Mouse (Mus musculus): ENCODE results near the gene Catsperz. TPM values are rescaled to one million over a fixed set of nuclear protein-coding genes. Genes with fewer than 3 reads are reported as not detected.
A peak's percentile ranks its signal among the peaks of the same experiment; 100 is the strongest.

Gene Catsperz
- polyA plus RNA-seq, 1 experiment, result 0.28 TPM

GRCm38 (mm10) chr19:6949532-6949931, 24.4 kb upstream of the Catsperz start:
- no peak overlapping the region for H3K4me2 ChIP-seq (ENCODE audit: low read depth)
- peak overlapping the region; percentile 86 for H3K4me3 ChIP-seq
- H3K36me3 ChIP-seq (ENCODE audit: control insufficient read depth, insufficient read depth), result no peaks in the 10 kb centered on the region
- TF ChIP-seq POLR2AphosphoS2 (IDR thresholded peaks at IDR 0.05; ENCODE audit: insufficient read length, low read depth), result peak; percentile 23
- TF ChIP-seq MYOD1 (IDR thresholded peaks at IDR 0.05; ENCODE audit: control insufficient read depth in 1 of 3, insufficient read length in 2 of 3, low read depth in 2 of 3), result no peak
- no peak for TF ChIP-seq CEBPB (IDR thresholded peaks at IDR 0.05; ENCODE audit: insufficient read depth, poor library complexity, severe bottlenecking)
- no peaks in the 10 kb centered on the region for H3K27me3 ChIP-seq (ENCODE audit: control insufficient read depth, insufficient read depth, insufficient read length)
- H3K79me2 ChIP-seq (ENCODE audit: control insufficient read depth, insufficient read depth), result no peaks in the 10 kb centered on the region
- H3ac ChIP-seq (ENCODE audit: control insufficient read depth, insufficient read length), result no peak overlapping the region

GRCm38 (mm10) chr19:6948186-6948585, 23.0 kb upstream of the Catsperz start:
- Histone ChIP-seq H3K79me2 (ENCODE audit: control insufficient read depth, insufficient read depth) (peaks cover 7% of the 10 kb centered on the region), H3ac (ENCODE audit: control insufficient read depth, insufficient read length) (no peak overlapping the region), H3K36me3 (ENCODE audit: control insufficient read depth, insufficient read depth) (no peaks in the 10 kb centered on the region), H3K4me2 (ENCODE audit: low read depth) (no peak overlapping the region), H3K27me3 (ENCODE audit: control insufficient read depth, insufficient read depth, insufficient read length) (no peaks in the 10 kb centered on the region), H3K4me3 (no peak overlapping the region)
- TF ChIP-seq POLR2AphosphoS2 (IDR thresholded peaks at IDR 0.05; ENCODE audit: insufficient read length, low read depth), result no peak
- no peak for TF ChIP-seq MYOD1 (IDR thresholded peaks at IDR 0.05; ENCODE audit: control insufficient read depth in 1 of 3, insufficient read length in 2 of 3, low read depth in 2 of 3)
- no peak for TF ChIP-seq SRF (IDR thresholded peaks at IDR 0.05; ENCODE audit: control insufficient read depth, insufficient read length, low read depth)
- no peak for TF ChIP-seq MAX (IDR thresholded peaks at IDR 0.05; ENCODE audit: low read depth)
- TF ChIP-seq POLR2A (IDR thresholded peaks at IDR 0.05; ENCODE audit: insufficient read length, low read depth), result no peak
- no peak for TF ChIP-seq E2F4 (IDR thresholded peaks at IDR 0.05; ENCODE audit: insufficient read depth)
- TF ChIP-seq USF1 (IDR thresholded peaks at IDR 0.05; ENCODE audit: low read depth), result no peak
- no peak for TF ChIP-seq TCF3 (IDR thresholded peaks at IDR 0.05; ENCODE audit: insufficient read length, low read depth)
- no peak for TF ChIP-seq TCF12 (IDR thresholded peaks at IDR 0.05; ENCODE audit: insufficient read depth, poor library complexity, severe bottlenecking)
- no peak for TF ChIP-seq MYOG (IDR thresholded peaks at IDR 0.05; ENCODE audit: control insufficient read depth in 1 of 3, insufficient read depth in 1 of 3, insufficient read length in 2 of 3, low read depth in 2 of 3)
- TF ChIP-seq CEBPB (IDR thresholded peaks at IDR 0.05; ENCODE audit: insufficient read depth, poor library complexity, severe bottlenecking), result no peak
- no peak for TF ChIP-seq REST (IDR thresholded peaks at IDR 0.05; ENCODE audit: insufficient read depth, insufficient read length)

GRCm38 (mm10) chr19:6947742-6948141, 22.6 kb upstream of the Catsperz start:
- no peak for TF ChIP-seq USF1 (IDR thresholded peaks at IDR 0.05; ENCODE audit: low read depth)
- no peak for TF ChIP-seq TCF12 (IDR thresholded peaks at IDR 0.05; ENCODE audit: insufficient read depth, poor library complexity, severe bottlenecking)
- Histone ChIP-seq H3K36me3 (ENCODE audit: control insufficient read depth, insufficient read depth) (no peaks in the 10 kb centered on the region), H3K4me2 (ENCODE audit: low read depth) (no peak overlapping the region), H3ac (ENCODE audit: control insufficient read depth, insufficient read length) (no peak overlapping the region), H3K79me2 (ENCODE audit: control insufficient read depth, insufficient read depth) (peaks cover 10% of the 10 kb centered on the region), H3K4me3 (no peak overlapping the region), H3K27me3 (ENCODE audit: control insufficient read depth, insufficient read depth, insufficient read length) (no peaks in the 10 kb centered on the region)

GRCm38 (mm10) chr19:6943709-6944108, 18.5 kb upstream of the Catsperz start:
- peaks cover 14% of the 10 kb centered on the region for H3K79me2 ChIP-seq (ENCODE audit: control insufficient read depth, insufficient read depth)
- no peak overlapping the region for H3K4me2 ChIP-seq (ENCODE audit: low read depth)
- no peak for TF ChIP-seq E2F4 (IDR thresholded peaks at IDR 0.05; ENCODE audit: insufficient read depth)
- TF ChIP-seq POLR2AphosphoS2 (IDR thresholded peaks at IDR 0.05; ENCODE audit: insufficient read length, low read depth), result no peak
- no peak for TF ChIP-seq MYOD1 (IDR thresholded peaks at IDR 0.05; ENCODE audit: control insufficient read depth in 1 of 3, insufficient read length in 2 of 3, low read depth in 2 of 3)
- TF ChIP-seq POLR2A (IDR thresholded peaks at IDR 0.05; ENCODE audit: insufficient read length, low read depth), result no peak
- TF ChIP-seq CEBPB (IDR thresholded peaks at IDR 0.05; ENCODE audit: insufficient read depth, poor library complexity, severe bottlenecking), result no peak
- TF ChIP-seq SRF (IDR thresholded peaks at IDR 0.05; ENCODE audit: control insufficient read depth, insufficient read length, low read depth), result no peak
- TF ChIP-seq USF1 (IDR thresholded peaks at IDR 0.05; ENCODE audit: low read depth), result no peak
- no peak for TF ChIP-seq MAX (IDR thresholded peaks at IDR 0.05; ENCODE audit: low read depth)
- no peak for TF ChIP-seq REST (IDR thresholded peaks at IDR 0.05; ENCODE audit: insufficient read depth, insufficient read length)
- TF ChIP-seq TCF3 (IDR thresholded peaks at IDR 0.05; ENCODE audit: insufficient read length, low read depth), result no peak
- no peak for TF ChIP-seq TCF12 (IDR thresholded peaks at IDR 0.05; ENCODE audit: insufficient read depth, poor library complexity, severe bottlenecking)
- no peak for TF ChIP-seq MYOG (IDR thresholded peaks at IDR 0.05; ENCODE audit: control insufficient read depth in 1 of 3, insufficient read depth in 1 of 3, insufficient read length in 2 of 3, low read depth in 2 of 3)
- H3K36me3 ChIP-seq (ENCODE audit: control insufficient read depth, insufficient read depth), result no peaks in the 10 kb centered on the region
- no peaks in the 10 kb centered on the region for H3K27me3 ChIP-seq (ENCODE audit: control insufficient read depth, insufficient read depth, insufficient read length)
- H3ac ChIP-seq (ENCODE audit: control insufficient read depth, insufficient read length), result no peak overlapping the region
- no peak overlapping the region for H3K4me3 ChIP-seq

- Histone ChIP-seq H3K36me3 (ENCODE audit: control insufficient read depth, insufficient read depth) (no peaks in the 10 kb centered on the region), H3K27me3 (ENCODE audit: control insufficient read depth, insufficient read depth, insufficient read length) (no peaks in the 10 kb centered on the region), H3ac (ENCODE audit: control insufficient read depth, insufficient read length) (peak overlapping the region; percentile 13), H3K79me2 (ENCODE audit: control insufficient read depth, insufficient read depth) (peaks cover 14% of the 10 kb centered on the region), H3K4me3 (peak overlapping the region; percentile 98), H3K4me2 (ENCODE audit: low read depth) (peak overlapping the region; percentile 87)
- TF ChIP-seq SRF (IDR thresholded peaks at IDR 0.05; ENCODE audit: control insufficient read depth, insufficient read length, low read depth), result no peak
- TF ChIP-seq MAX (IDR thresholded peaks at IDR 0.05; ENCODE audit: low read depth), result no peak
- no peak for TF ChIP-seq CEBPB (IDR thresholded peaks at IDR 0.05; ENCODE audit: insufficient read depth, poor library complexity, severe bottlenecking)
- TF ChIP-seq REST (IDR thresholded peaks at IDR 0.05; ENCODE audit: insufficient read depth, insufficient read length), result no peak
- TF ChIP-seq MYOG (IDR thresholded peaks at IDR 0.05; ENCODE audit: control insufficient read depth in 1 of 3, insufficient read depth in 1 of 3, insufficient read length in 2 of 3, low read depth in 2 of 3), result no peak
- TF ChIP-seq POLR2A (IDR thresholded peaks at IDR 0.05; ENCODE audit: insufficient read length, low read depth), result no peak
- TF ChIP-seq USF1 (IDR thresholded peaks at IDR 0.05; ENCODE audit: low read depth), result no peak
Measured at GRCm38 (mm10) chr19:6942764-6943163, 17.6 kb upstream of the Catsperz start.
